10 mouse cellular contexts compared by ENCODE assay signal in genomic region chr7:36934792-36935555, GRCm38 (mm10).
DNase-seq lines count a peak whose midpoint lies in the region; ATAC-seq and TF ChIP-seq lines count a peak whose summit lies in the region.
"Had no signal": no experiment of that assay in that cellular context is flagged by ENCODE, and none has a peak within 500 bp of the region (broad histone marks: within the 10 kb centered on the region; RNA-seq: fewer than 3 reads in every experiment).

No protein-coding gene starts in this region.

- H3K27me3 ChIP-seq in intestine, embryonic 16.5 days (replicated peaks; ENCODE audit: control insufficient read depth, insufficient read depth, low read length), result no peaks in the 10 kb centered on the region
- H3K27me3 ChIP-seq in limb, embryonic 13.5 days, result no peaks in the 10 kb centered on the region
- no peaks in the 10 kb centered on the region for H3K27me3 ChIP-seq in heart, adult 2 months (ENCODE audit: control insufficient read depth, insufficient read depth, low read length)
- H3K27me3 ChIP-seq: megakaryocyte, embryonic 14.5 days had no signal

- peak overlapping the region; percentile 4 for H3K4me3 ChIP-seq in intestine, embryonic 16.5 days (ENCODE audit: low read length)
- no peak overlapping the region for H3K4me3 ChIP-seq in limb, embryonic 13.5 days
- no peak overlapping the region for H3K4me3 ChIP-seq in heart, adult 2 months
- H3K4me3 ChIP-seq: megakaryocyte, embryonic 14.5 days had no signal

- H3K9me3 ChIP-seq in intestine, embryonic 16.5 days (ENCODE audit: control insufficient read depth, low read length), result no peaks in the 10 kb centered on the region
- H3K9me3 ChIP-seq in limb, embryonic 13.5 days, result no peaks in the 10 kb centered on the region

- WGBS in intestine, embryonic 16.5 days, result 44% methylated on average over 21 of the region's 21 CpGs
- WGBS in limb, embryonic 13.5 days, result 58% methylated on average over 21 of the region's 21 CpGs
- whole genome bisulfite sequencing in heart, adult 2 months, result 72% methylated on average over 21 of the region's 21 CpGs

- TF ChIP-seq POLR2A in heart, adult 2 months (IDR thresholded peaks at IDR 0.05; ENCODE audit: insufficient read depth, low read depth, low read length), result no peak

- intact Hi-C loops in heart, adult 2 months (cut with DNase I), result no loop called here

- H3K9ac ChIP-seq in intestine, embryonic 16.5 days (ENCODE audit: low read depth, low read length), result no peak overlapping the region
- H3K9ac ChIP-seq in limb, embryonic 13.5 days, result no peak overlapping the region
- no peak overlapping the region for H3K9ac ChIP-seq in heart, adult 2 months (ENCODE audit: low read depth, low read length)

- peak; percentile 85 for DNase-seq in right cerebral cortex, adult 18-20 months
- no peak for DNase-seq in right cerebral cortex, postnatal 4 days
- DNase-seq in adrenal gland, adult 18-20 months (ENCODE audit: low spot score in 2 of 2), result no peak
- DNase-seq in heart, adult 2 months, result no peak
- DNase-seq in kidney, adult 18-20 months, result no peak
- DNase-seq: thymus, postnatal 36 days had no signal

- no peaks in the 10 kb centered on the region for H3K36me3 ChIP-seq in intestine, embryonic 16.5 days (ENCODE audit: control insufficient read depth, insufficient read depth, low read length)
- no peaks in the 10 kb centered on the region for H3K36me3 ChIP-seq in limb, embryonic 13.5 days
- H3K36me3 ChIP-seq in heart, adult 2 months (ENCODE audit: control insufficient read depth, insufficient read depth, low read length), result no peaks in the 10 kb centered on the region

- peaks cover 8% of the 10 kb centered on the region for H3K4me1 ChIP-seq in intestine, embryonic 16.5 days (ENCODE audit: control insufficient read depth, insufficient read depth, low read length)
- peaks cover 27% of the 10 kb centered on the region for H3K4me1 ChIP-seq in limb, embryonic 13.5 days
- H3K4me1 ChIP-seq in heart, adult 2 months (ENCODE audit: control insufficient read depth, insufficient read depth, low read length), result no peaks in the 10 kb centered on the region
- H3K4me1 ChIP-seq: megakaryocyte, embryonic 14.5 days had no signal

- TF ChIP-seq CTCF in heart, adult 2 months (IDR thresholded peaks at IDR 0.05), result no peak

- no peaks in the 10 kb centered on the region for H3K79me2 ChIP-seq in heart, adult 2 months (replicated peaks; ENCODE audit: control insufficient read depth, insufficient read depth, low read length)

- peak overlapping the region; percentile 35 for H3K4me2 ChIP-seq in intestine, embryonic 16.5 days (ENCODE audit: low read depth, low read length)
- peak overlapping the region; percentile 48 for H3K4me2 ChIP-seq in limb, embryonic 13.5 days (replicated peaks)

- TF ChIP-seq EP300 in heart, adult 2 months (IDR thresholded peaks at IDR 0.05; ENCODE audit: insufficient read depth, low read depth, low read length), result no peak

- ATAC-seq in intestine, embryonic 16.5 days, result peak; percentile 53
- peak; percentile 52; the same call in 1 of the 2 replicates for ATAC-seq in limb, embryonic 13.5 days (ENCODE audit: low FRiP score, low read depth)

- H3K27ac ChIP-seq in intestine, embryonic 16.5 days (ENCODE audit: low read length), result no peak overlapping the region
- no peak overlapping the region for H3K27ac ChIP-seq in limb, embryonic 13.5 days
- H3K27ac ChIP-seq in heart, adult 2 months, result no peak overlapping the region
- H3K27ac ChIP-seq: kidney, postnatal 0 days had no signal
